Comparison of ENCODE assay signal across 25 mouse cellular contexts in genomic region chr9:53972358-53972757, GRCm38 (mm10). TPM values are rescaled to one million over a fixed set of nuclear protein-coding genes. Genes with fewer than 3 reads are reported as not detected.
DNase-seq lines count a peak whose midpoint lies in the region; ATAC-seq and TF ChIP-seq lines count a peak whose summit lies in the region.
"Had no signal": no experiment of that assay in that cellular context is flagged by ENCODE, and none has a peak within 500 bp of the region (broad histone marks: within the 10 kb centered on the region; RNA-seq: fewer than 3 reads in every experiment).

No protein-coding gene starts in this region.

- 0 out of 2 replicates have a peak overlapping the region, but pooled peaks have one; percentile 11 for H3K4me3 ChIP-seq in forebrain, embryonic 15.5 days
- H3K4me3 ChIP-seq in forebrain, embryonic 10.5 days, result no peak overlapping the region
- peak overlapping the region; percentile 80 for H3K4me3 ChIP-seq in layer of hippocampus, adult 2 months
- peak overlapping the region; percentile 92; the same call in 1 of the 2 replicates for H3K4me3 ChIP-seq in cortical plate, adult 2 months (ENCODE audit: insufficient read depth, low read length)
- no peak overlapping the region for H3K4me3 ChIP-seq in kidney, embryonic 14.5 days (ENCODE audit: low read length)
- H3K4me3 ChIP-seq: embryonic facial prominence, embryonic 12.5 days; gastrocnemius, adult 2 months; heart, embryonic 12.5 days; limb, embryonic 12.5 days; liver, embryonic 12.5 days had no signal

- no peak overlapping the region for H3K9ac ChIP-seq in forebrain, embryonic 15.5 days (replicated peaks)
- H3K9ac ChIP-seq in kidney, embryonic 14.5 days (ENCODE audit: low read depth, low read length), result no peak overlapping the region
- H3K9ac ChIP-seq: embryonic facial prominence, embryonic 12.5 days; heart, embryonic 12.5 days; limb, embryonic 12.5 days; liver, embryonic 12.5 days had no signal

- H3K27ac ChIP-seq in forebrain, embryonic 15.5 days (replicated peaks), result no peak overlapping the region
- H3K27ac ChIP-seq in forebrain, embryonic 10.5 days, result no peak overlapping the region
- peak overlapping the region; percentile 98 for H3K27ac ChIP-seq in layer of hippocampus, adult 2 months
- H3K27ac ChIP-seq in cortical plate, adult 2 months (ENCODE audit: insufficient read depth, low read length), result no peak overlapping the region
- H3K27ac ChIP-seq in kidney, embryonic 14.5 days (ENCODE audit: low read depth, low read length), result no peak overlapping the region
- H3K27ac ChIP-seq: embryonic facial prominence, embryonic 12.5 days; gastrocnemius, adult 2 months; limb, embryonic 12.5 days; liver, embryonic 12.5 days had no signal

- no peaks in the 10 kb centered on the region for H3K36me3 ChIP-seq in forebrain, embryonic 15.5 days
- H3K36me3 ChIP-seq in forebrain, embryonic 10.5 days (replicated peaks), result no peaks in the 10 kb centered on the region
- H3K36me3 ChIP-seq in kidney, embryonic 14.5 days (ENCODE audit: control insufficient read depth, insufficient read depth, low read length), result no peaks in the 10 kb centered on the region
- H3K36me3 ChIP-seq: embryonic facial prominence, embryonic 12.5 days; heart, embryonic 12.5 days; limb, embryonic 12.5 days; liver, embryonic 12.5 days had no signal

- H3K9me3 ChIP-seq in forebrain, embryonic 15.5 days, result no peaks in the 10 kb centered on the region
- H3K9me3 ChIP-seq in forebrain, embryonic 10.5 days, result no peaks in the 10 kb centered on the region
- no peaks in the 10 kb centered on the region for H3K9me3 ChIP-seq in kidney, embryonic 14.5 days (ENCODE audit: control insufficient read depth, low read length)
- H3K9me3 ChIP-seq: embryonic facial prominence, embryonic 12.5 days; heart, embryonic 12.5 days; limb, embryonic 12.5 days; liver, embryonic 12.5 days had no signal

- DNase-seq in forebrain, embryonic 10.5 days (ENCODE audit: extremely low spot score, low spot score), result no peak
- DNase-seq in layer of hippocampus, adult 2 months (ENCODE audit: low spot score in 2 of 2), result no peak
- DNase-seq in layer of hippocampus, adult 9-11 months, result no peak
- DNase-seq in Muller cell, postnatal 12 days (ENCODE audit: inconsistent ontology term), result peak; percentile 35
- no peak for DNase-seq in adrenal gland, postnatal 4 days (ENCODE audit: low spot score in 2 of 2)
- DNase-seq: adrenal gland, postnatal 36 days; cerebellum, adult 9-10 months; gastrocnemius, adult 2 months; heart, postnatal 14 days; kidney, adult 2 months; kidney, postnatal 14 days; lung, adult 2 months; lung, postnatal 4 days; thymus, postnatal 14 days had no signal

- H3K27me3 ChIP-seq in forebrain, embryonic 15.5 days, result no peaks in the 10 kb centered on the region
- H3K27me3 ChIP-seq in forebrain, embryonic 10.5 days (ENCODE audit: poor library complexity, severe bottlenecking), result peaks cover 45% of the 10 kb centered on the region
- H3K27me3 ChIP-seq in kidney, embryonic 14.5 days (ENCODE audit: control insufficient read depth, insufficient read depth, low read length), result peaks cover 32% of the 10 kb centered on the region
- H3K27me3 ChIP-seq: CH12.LX had no signal

- TF ChIP-seq POLR2A in cortical plate, adult 2 months (IDR thresholded peaks at IDR 0.05; ENCODE audit: extremely low read depth, insufficient read depth, low read length), result no peak

- TF ChIP-seq CTCF in layer of hippocampus, adult 2 months (conservative IDR thresholded peaks at IDR 0.05), result no peak
- TF ChIP-seq CTCF in cortical plate, adult 2 months (IDR thresholded peaks at IDR 0.05; ENCODE audit: extremely low read depth, insufficient read depth, low read length), result no peak

- no peak for ATAC-seq in forebrain, embryonic 15.5 days (replicated peaks)
- no peak for ATAC-seq in kidney, embryonic 14.5 days (ENCODE audit: low FRiP score, low TSS enrichment)
- ATAC-seq: inflammation-experienced regulatory T-cells, adult 6 months; liver, embryonic 12.5 days had no signal

- peaks cover 27% of the 10 kb centered on the region for H3K4me1 ChIP-seq in forebrain, embryonic 15.5 days
- peaks cover 27% of the 10 kb centered on the region for H3K4me1 ChIP-seq in forebrain, embryonic 10.5 days
- peaks cover 6% of the 10 kb centered on the region for H3K4me1 ChIP-seq in cortical plate, adult 2 months (ENCODE audit: control insufficient read depth, insufficient read depth, low read length)
- 0 out of 2 replicates have a peak, but pooled peaks cover 5% of the 10 kb centered on the region for H3K4me1 ChIP-seq in kidney, embryonic 14.5 days (ENCODE audit: control insufficient read depth, insufficient read depth, low read length)

- H3K4me2 ChIP-seq in forebrain, embryonic 15.5 days (replicated peaks), result peak overlapping the region; percentile 83; the same call in 1 of the 2 replicates
- H3K4me2 ChIP-seq in kidney, embryonic 14.5 days (replicated peaks; ENCODE audit: low read depth, low read length), result no peak overlapping the region
- H3K4me2 ChIP-seq: embryonic facial prominence, embryonic 12.5 days; heart, embryonic 12.5 days; limb, embryonic 12.5 days; liver, embryonic 12.5 days had no signal

RNA-seq across cellular contexts. Expression of gene Elmod1, which starts 2.7 kb away (rescaled TPM):
- 34.7 and 34.8 TPM in 2 replicates for polyA plus RNA-seq in forebrain, embryonic 15.5 days (2015; fragmentation: Nextera tagmentation; extraction: Ambion mirVana)
- 0.21 and 0.36 TPM in 2 replicates for polyA plus RNA-seq in forebrain, embryonic 10.5 days (2016; fragmentation: Nextera tagmentation; extraction: Ambion mirVana)
- total RNA-seq in layer of hippocampus, adult 2 months (2021), result 100 to 1,000 TPM; 237 to 243 TPM
- 163 and 167 TPM in 2 replicates for polyA plus RNA-seq in cortical plate, adult 2 months (2012; rRNA removed)
- 1 to 10 TPM; 4.0 to 5.4 TPM for total RNA-seq in adrenal gland, postnatal 4 days (2021)
- polyA plus RNA-seq in kidney, embryonic 14.5 days (2014; fragmentation: Nextera tagmentation; extraction: Ambion mirVana), result 0.24 and 0.41 TPM in 2 replicates
- total RNA-seq: CH12.LX; common myeloid progenitor, adult 5-6 weeks; MEL had no signal
- polyA plus RNA-seq: heart, embryonic 12.5 days; inflammation-experienced regulatory T-cells, adult 6 months; liver, embryonic 12.5 days had no signal

Comparison
In these comparisons a context has a peak if more than half of its experiments do, and no peak if none do; other contexts are left out.
1. H3K4me3 ChIP-seq: peak in forebrain, embryonic 15.5 days (single experiment), layer of hippocampus, adult 2 months (single experiment) and cortical plate, adult 2 months (single experiment); none in forebrain, embryonic 10.5 days (single experiment) and kidney, embryonic 14.5 days (single experiment).
2. RNA of gene Elmod1, which starts 2.7 kb away (polyA plus RNA-seq): 163 to 167 TPM in cortical plate, adult 2 months and 34.7 to 34.8 TPM in forebrain, embryonic 15.5 days; 0.24 to 0.41 TPM in kidney, embryonic 14.5 days and 0.21 to 0.36 TPM in forebrain, embryonic 10.5 days; every median in the first group is over 10 times any median in the second.